Mouse (Mus musculus) small intestine, adult 2 months (tissue): ENCODE data around the gene Shkbp1.

ENCODE experiments used
- CTCF ChIP-seq: fragments of 200-500 bp; IDR thresholded peaks from 2 replicates; pipeline ENCODE4 v1.5.1; 2012; ENCODE audit warnings: low read depth, mild to moderate bottlenecking, control low read depth, inconsistent platforms, low read length, moderate library complexity, mixed read lengths; ENCODE audit not compliant: insufficient replicate concordance, insufficient read length; ENCODE audit errors: extremely low read depth
- POLR2A ChIP-seq: fragments of 200-500 bp; IDR thresholded peaks from 2 replicates; pipeline ENCODE4 v1.6.1; 2012; ENCODE audit warnings: low read depth, mild to moderate bottlenecking, control low read depth, inconsistent platforms, low read length, moderate library complexity

DNA sequence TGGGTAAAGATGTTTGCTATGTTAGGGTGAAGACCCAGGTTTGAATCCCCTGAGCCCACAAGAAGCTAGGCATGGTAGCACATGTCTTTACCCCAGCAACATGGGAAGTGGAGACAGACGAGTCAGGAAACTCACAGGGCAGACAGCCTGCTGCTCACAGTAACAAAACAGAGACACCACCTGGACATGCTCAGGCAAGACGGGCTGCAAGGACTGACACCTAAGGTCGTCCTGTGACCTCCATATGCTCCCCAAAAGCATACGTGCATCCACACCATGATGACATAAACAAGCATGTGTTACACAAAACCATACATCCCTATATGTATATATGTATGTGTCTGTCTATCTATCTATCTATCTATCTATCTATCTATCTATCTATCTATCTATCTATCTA, 25.7 kb upstream of the Shkbp1 start:
- TF ChIP-seq CTCF (no peak), POLR2A (no peak)
